Comparison of ENCODE assay signal across 8 mouse cellular contexts in the genomic region with DNA sequence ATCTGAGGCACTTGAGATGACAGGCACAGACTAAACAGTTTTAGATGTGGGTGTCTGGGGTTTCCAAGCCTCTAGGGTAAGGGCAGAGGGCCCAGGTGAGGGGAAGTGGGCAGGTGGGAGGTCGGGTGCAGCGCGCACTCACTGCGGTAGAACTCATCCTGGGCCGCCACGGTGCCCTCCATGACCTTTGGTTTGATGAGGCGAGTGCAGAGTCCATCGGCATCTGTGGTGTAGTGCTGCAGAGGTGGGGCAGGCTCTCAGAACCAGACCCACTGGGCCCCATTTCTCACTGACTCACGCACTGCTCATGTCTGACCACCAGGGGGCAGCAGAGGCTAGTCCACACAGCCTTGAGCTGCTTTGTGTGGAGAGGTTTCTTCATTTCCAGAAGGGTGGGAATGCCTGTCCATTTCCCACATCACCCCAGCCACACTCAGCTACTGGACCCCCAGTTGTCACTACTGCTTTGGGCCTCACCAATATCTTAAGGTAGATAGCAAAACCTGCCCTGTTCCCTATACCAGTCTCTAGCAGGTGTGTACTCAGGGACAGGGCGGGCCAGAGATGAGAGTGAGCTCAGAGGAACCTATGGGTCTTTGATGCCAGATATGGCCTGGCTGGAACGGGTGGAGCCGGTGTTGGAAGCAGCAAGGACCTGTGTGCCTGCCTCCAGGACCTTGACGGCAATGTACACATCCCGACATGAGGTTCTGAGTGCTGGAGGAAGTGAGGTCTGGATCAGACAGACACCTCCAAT. TPM values are rescaled to one million over a fixed set of nuclear protein-coding genes. Genes with fewer than 3 reads are reported as not detected.
DNase-seq lines count a peak whose midpoint lies in the region; ATAC-seq and TF ChIP-seq lines count a peak whose summit lies in the region.

No protein-coding gene starts in this region.

- H3K9me3 ChIP-seq in hindbrain, embryonic 14.5 days (ENCODE audit: control insufficient read depth, low read length) = no peaks in the 10 kb centered on the region

- TF ChIP-seq CTCF in left cerebral cortex, adult 2 months (IDR thresholded peaks at IDR 0.05) = peak; percentile 99

- no peak overlapping the region for H3K4me3 ChIP-seq in hindbrain, embryonic 14.5 days (replicated peaks; ENCODE audit: low read length)
- H3K4me3 ChIP-seq in left cerebral cortex, adult 2 months = no peak overlapping the region

- peaks cover 75% of the 10 kb centered on the region for H3K36me3 ChIP-seq in hindbrain, embryonic 14.5 days (replicated peaks; ENCODE audit: control insufficient read depth, insufficient read depth)

- peak; percentile 89 for DNase-seq in NIH3T3 (ENCODE audit: low read depth)
- DNase-seq in cerebellum, postnatal 10 days = peak; percentile 90 to 94
- peak; percentile 56 to 68 for DNase-seq in frontal cortex, postnatal 25 days (ENCODE audit: low spot score in 2 of 2)
- DNase-seq in hindbrain, embryonic 14.5 days (ENCODE audit: low spot score) = peak; percentile 84
- DNase-seq in left cerebral cortex, adult 2 months (ENCODE audit: extremely low spot score in 1 of 2, low spot score in 2 of 2) = peak; percentile 69 to 85
- DNase-seq in right cerebral cortex, postnatal 10 days (ENCODE audit: low spot score in 2 of 2) = peak; percentile 81 to 85
- DNase-seq in urinary bladder, postnatal 14 days (ENCODE audit: low spot score) = peak; percentile 83

- intact Hi-C loops in left cerebral cortex, adult 2 months (cut with DNase I) = loop anchor here (1.0 kb wide), 1 partner anchor 26 kb away; no protein-coding TSS in a partner anchor

- peak; percentile 67; the same call in 1 of the 2 replicates for ATAC-seq in hindbrain, embryonic 14.5 days (ENCODE audit: low FRiP score)
- ATAC-seq in megakaryocyte, adult 5-6 weeks (ENCODE audit: poor library complexity, severe bottlenecking) = peak; percentile 70

- no peaks in the 10 kb centered on the region for H3K4me1 ChIP-seq in hindbrain, embryonic 14.5 days (replicated peaks; ENCODE audit: control insufficient read depth, insufficient read depth, low read length)

- H3K27me3 ChIP-seq in hindbrain, embryonic 14.5 days (ENCODE audit: control insufficient read depth, insufficient read depth, low read length) = no peaks in the 10 kb centered on the region

- H3K27ac ChIP-seq in hindbrain, embryonic 14.5 days = peak overlapping the region; percentile 47; the same call in 1 of the 2 replicates
- H3K27ac ChIP-seq in left cerebral cortex, adult 2 months = no peak overlapping the region

- 73% methylated on average over 14 of the region's 14 CpGs for WGBS in hindbrain, embryonic 14.5 days

- H3K9ac ChIP-seq in hindbrain, embryonic 14.5 days = no peak overlapping the region

- no peak overlapping the region for H3K4me2 ChIP-seq in hindbrain, embryonic 14.5 days (replicated peaks)

RNA-seq across cellular contexts. Expression of gene Lman1l, which starts 8.7 kb away (rescaled TPM):
- polyA plus RNA-seq in hindbrain, embryonic 14.5 days (2014; fragmentation: Nextera tagmentation; extraction: Ambion mirVana) = not detected in 2 replicates
- not detected for total RNA-seq in left cerebral cortex, adult 2 months (2021)
- not detected in 2 replicates for total RNA-seq in megakaryocyte, adult 5-6 weeks (2015)
- not detected in 2 replicates for total RNA-seq in megakaryocyte, adult 5-6 weeks (2017)

RNA-seq across cellular contexts. Expression of gene Cplx3, which starts 23.2 kb away (rescaled TPM):
- polyA plus RNA-seq in hindbrain, embryonic 14.5 days (2014; fragmentation: Nextera tagmentation; extraction: Ambion mirVana) = 0.51 TPM in 1 of 2 replicates, not detected in the other
- 1 to 10 TPM; 9.1 to 9.6 TPM for total RNA-seq in left cerebral cortex, adult 2 months (2021)
- not detected in 2 replicates for total RNA-seq in megakaryocyte, adult 5-6 weeks (2015)
- not detected in 2 replicates for total RNA-seq in megakaryocyte, adult 5-6 weeks (2017)

RNA-seq across cellular contexts. Expression of gene Csk, which starts 24.1 kb away (rescaled TPM):
- polyA plus RNA-seq in hindbrain, embryonic 14.5 days (2014; fragmentation: Nextera tagmentation; extraction: Ambion mirVana) = 41.0 and 43.1 TPM in 2 replicates
- total RNA-seq in left cerebral cortex, adult 2 months (2021) = 10 to 100 TPM; 32.9 to 39.6 TPM
- 88.6 and 96.7 TPM in 2 replicates for total RNA-seq in megakaryocyte, adult 5-6 weeks (2015)
- 230 and 282 TPM in 2 replicates for total RNA-seq in megakaryocyte, adult 5-6 weeks (2017)

RNA-seq across cellular contexts. Expression of gene Ulk3, which starts 40.0 kb away (rescaled TPM):
- polyA plus RNA-seq in hindbrain, embryonic 14.5 days (2014; fragmentation: Nextera tagmentation; extraction: Ambion mirVana) = 18.7 and 19.4 TPM in 2 replicates
- 10 to 100 TPM; 36.3 to 37.1 TPM for total RNA-seq in left cerebral cortex, adult 2 months (2021)
- total RNA-seq in megakaryocyte, adult 5-6 weeks (2015) = 8.8 and 10.0 TPM in 2 replicates
- total RNA-seq in megakaryocyte, adult 5-6 weeks (2017) = 4.7 and 9.4 TPM in 2 replicates

RNA-seq across cellular contexts. Expression of gene Cyp1a2, which starts 54.2 kb away (rescaled TPM):
- polyA plus RNA-seq in hindbrain, embryonic 14.5 days (2014; fragmentation: Nextera tagmentation; extraction: Ambion mirVana) = not detected in 2 replicates
- not detected for total RNA-seq in left cerebral cortex, adult 2 months (2021)
- not detected in 2 replicates for total RNA-seq in megakaryocyte, adult 5-6 weeks (2015)
- not detected in 2 replicates for total RNA-seq in megakaryocyte, adult 5-6 weeks (2017)

Comparison
In these comparisons a context has a peak if more than half of its experiments do, and no peak if none do; other contexts are left out.
1. RNA of gene Cplx3, which starts 23.2 kb away (total RNA-seq): 9.1 to 9.6 TPM in left cerebral cortex, adult 2 months; not detected in megakaryocyte, adult 5-6 weeks; every median in the first group is over 10 times any median in the second.
2. Peak in every context shown above with its lines, with median percentiles within 50 percentile points of each other: DNase-seq.